Mouse (Mus musculus): ENCODE results near the gene Bmpr1b. TPM values are rescaled to one million over a fixed set of nuclear protein-coding genes. Genes with fewer than 3 reads are reported as not detected.
A peak's percentile ranks its signal among the peaks of the same experiment; 100 is the strongest.

Bmpr1b gene
- polyA plus RNA-seq, 1 experiment from 2014 or later = 4.5 TPM

DNA sequence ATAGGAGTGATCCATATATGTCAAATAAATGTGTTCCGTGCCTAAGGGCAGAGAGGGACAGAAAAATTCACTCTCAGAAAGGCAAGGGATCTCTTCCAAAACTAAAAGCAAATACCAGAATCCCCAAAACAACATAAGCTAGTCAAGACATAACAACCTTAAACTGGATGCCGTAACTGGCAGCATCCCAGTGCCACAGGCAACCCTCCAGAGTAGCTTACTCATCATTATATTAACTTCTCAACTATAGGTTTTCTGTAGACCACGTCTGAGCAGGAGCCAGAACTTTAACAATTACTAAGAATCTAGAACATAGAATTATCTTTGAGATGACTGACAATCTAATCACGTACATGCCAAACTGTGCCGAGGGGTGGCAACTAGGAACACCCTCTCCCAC is 128.9 kb downstream of the Bmpr1b start:
- Histone ChIP-seq H3K36me3 (ENCODE audit: control insufficient read depth, insufficient read depth, low read length) (no peaks in the 10 kb centered on the region), H3K4me1 (ENCODE audit: control insufficient read depth, insufficient read depth, low read depth, low read length) (no peaks in the 10 kb centered on the region), H3K4me3 (ENCODE audit: low read length) (no peak overlapping the region), H3K9ac (ENCODE audit: low read depth, low read length) (no peak overlapping the region), H3K27ac (ENCODE audit: low read depth, low read length) (no peak overlapping the region), H3K9me3 (ENCODE audit: control insufficient read depth, low read length) (no peaks in the 10 kb centered on the region), H3K4me2 (ENCODE audit: low read length) (no peak overlapping the region), H3K27me3 (replicated peaks; ENCODE audit: control insufficient read depth, insufficient read depth, low read length) (no peaks in the 10 kb centered on the region)
- no peak for ATAC-seq
- WGBS = 92% methylated on average over 5 of the region's 5 CpGs

DNA sequence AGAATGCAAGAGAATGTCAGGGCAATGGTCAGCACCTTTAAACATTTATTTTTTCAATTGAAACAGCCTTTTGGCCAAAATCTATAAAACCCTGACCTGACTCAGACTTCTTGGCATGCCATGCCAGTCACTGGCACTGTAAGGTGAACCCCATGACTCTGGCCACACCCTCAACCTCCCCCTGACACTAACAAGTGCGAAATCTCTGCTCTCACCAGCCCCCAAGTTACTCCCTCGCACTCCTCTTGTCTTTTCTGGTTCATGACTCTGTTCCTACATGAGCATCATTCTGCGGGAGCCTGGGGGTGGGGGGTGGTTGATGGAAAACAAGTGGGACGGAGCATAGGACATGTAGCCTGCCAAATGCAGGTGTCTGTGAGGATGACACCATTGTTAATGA is 135.1 kb downstream of the Bmpr1b start:
- Histone ChIP-seq H3K4me2 (ENCODE audit: low read length) (no peak overlapping the region), H3K36me3 (ENCODE audit: control insufficient read depth, insufficient read depth, low read length) (no peaks in the 10 kb centered on the region), H3K9ac (ENCODE audit: low read depth, low read length) (no peak overlapping the region), H3K27me3 (replicated peaks; ENCODE audit: control insufficient read depth, insufficient read depth, low read length) (no peaks in the 10 kb centered on the region), H3K27ac (ENCODE audit: low read depth, low read length) (no peak overlapping the region), H3K9me3 (ENCODE audit: control insufficient read depth, low read length) (no peaks in the 10 kb centered on the region), H3K4me3 (ENCODE audit: low read length) (no peak overlapping the region), H3K4me1 (ENCODE audit: control insufficient read depth, insufficient read depth, low read depth, low read length) (no peaks in the 10 kb centered on the region)
- no peak for ATAC-seq
- 56% methylated on average over 4 of the region's 4 CpGs for WGBS

DNA sequence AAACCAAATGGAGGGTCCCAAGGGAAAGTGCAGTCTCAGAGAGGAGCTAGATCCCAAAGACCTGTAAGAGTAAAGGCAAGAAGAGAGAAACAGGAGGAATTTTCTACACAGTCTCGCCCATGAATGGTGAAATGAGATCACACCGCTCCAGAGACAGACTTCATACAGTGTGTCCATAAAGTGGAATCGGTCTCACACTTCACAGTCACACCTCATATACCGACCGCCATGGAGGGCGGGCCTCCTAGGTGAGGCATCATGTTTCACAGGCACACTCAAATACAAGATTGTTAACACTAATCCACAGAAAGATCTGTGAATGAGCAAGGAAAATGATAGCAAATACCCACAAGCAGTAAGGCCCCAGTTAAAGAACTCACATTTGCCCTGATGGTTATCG is 149.5 kb downstream of the Bmpr1b start:
- Histone ChIP-seq H3K27me3 (replicated peaks; ENCODE audit: control insufficient read depth, insufficient read depth, low read length) (no peaks in the 10 kb centered on the region), H3K9ac (ENCODE audit: low read depth, low read length) (no peak overlapping the region), H3K36me3 (ENCODE audit: control insufficient read depth, insufficient read depth, low read length) (no peaks in the 10 kb centered on the region), H3K4me1 (ENCODE audit: control insufficient read depth, insufficient read depth, low read depth, low read length) (no peaks in the 10 kb centered on the region), H3K27ac (ENCODE audit: low read depth, low read length) (no peak overlapping the region), H3K4me3 (ENCODE audit: low read length) (no peak overlapping the region), H3K9me3 (ENCODE audit: control insufficient read depth, low read length) (no peaks in the 10 kb centered on the region), H3K4me2 (ENCODE audit: low read length) (no peak overlapping the region)
- 95% methylated on average over 7 of the region's 7 CpGs for WGBS
- no peak for ATAC-seq

DNA sequence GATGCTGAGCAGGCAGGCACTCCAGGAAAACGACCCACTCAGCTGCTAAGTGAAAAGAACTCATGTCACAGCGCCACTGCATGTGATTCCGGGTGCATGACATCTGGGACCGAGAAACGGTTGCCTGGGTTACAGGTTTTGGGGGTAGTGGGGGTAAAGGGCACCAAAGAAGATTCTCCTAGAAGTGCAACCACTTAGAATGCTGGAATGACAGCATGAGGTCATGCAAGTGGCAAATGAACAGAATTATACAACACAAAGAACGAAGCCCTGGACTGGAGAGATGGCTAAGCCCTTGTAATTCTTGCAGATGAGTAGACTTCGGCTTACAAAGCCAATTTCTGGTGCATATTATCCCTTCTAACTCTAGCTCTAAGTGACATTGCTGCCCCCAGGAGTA is 184.7 kb downstream of the Bmpr1b start:
- Histone ChIP-seq H3K27ac (ENCODE audit: low read depth, low read length) (no peak overlapping the region), H3K9ac (ENCODE audit: low read depth, low read length) (no peak overlapping the region), H3K36me3 (ENCODE audit: control insufficient read depth, insufficient read depth, low read length) (no peaks in the 10 kb centered on the region), H3K4me2 (ENCODE audit: low read length) (no peak overlapping the region), H3K4me3 (ENCODE audit: low read length) (no peak overlapping the region), H3K9me3 (ENCODE audit: control insufficient read depth, low read length) (no peaks in the 10 kb centered on the region), H3K27me3 (replicated peaks; ENCODE audit: control insufficient read depth, insufficient read depth, low read length) (no peaks in the 10 kb centered on the region), H3K4me1 (ENCODE audit: control insufficient read depth, insufficient read depth, low read depth, low read length) (no peaks in the 10 kb centered on the region; the same call in 1 of the 2 replicates)
- 43% methylated on average over 7 of the region's 7 CpGs for WGBS
- ATAC-seq = no peak

DNA sequence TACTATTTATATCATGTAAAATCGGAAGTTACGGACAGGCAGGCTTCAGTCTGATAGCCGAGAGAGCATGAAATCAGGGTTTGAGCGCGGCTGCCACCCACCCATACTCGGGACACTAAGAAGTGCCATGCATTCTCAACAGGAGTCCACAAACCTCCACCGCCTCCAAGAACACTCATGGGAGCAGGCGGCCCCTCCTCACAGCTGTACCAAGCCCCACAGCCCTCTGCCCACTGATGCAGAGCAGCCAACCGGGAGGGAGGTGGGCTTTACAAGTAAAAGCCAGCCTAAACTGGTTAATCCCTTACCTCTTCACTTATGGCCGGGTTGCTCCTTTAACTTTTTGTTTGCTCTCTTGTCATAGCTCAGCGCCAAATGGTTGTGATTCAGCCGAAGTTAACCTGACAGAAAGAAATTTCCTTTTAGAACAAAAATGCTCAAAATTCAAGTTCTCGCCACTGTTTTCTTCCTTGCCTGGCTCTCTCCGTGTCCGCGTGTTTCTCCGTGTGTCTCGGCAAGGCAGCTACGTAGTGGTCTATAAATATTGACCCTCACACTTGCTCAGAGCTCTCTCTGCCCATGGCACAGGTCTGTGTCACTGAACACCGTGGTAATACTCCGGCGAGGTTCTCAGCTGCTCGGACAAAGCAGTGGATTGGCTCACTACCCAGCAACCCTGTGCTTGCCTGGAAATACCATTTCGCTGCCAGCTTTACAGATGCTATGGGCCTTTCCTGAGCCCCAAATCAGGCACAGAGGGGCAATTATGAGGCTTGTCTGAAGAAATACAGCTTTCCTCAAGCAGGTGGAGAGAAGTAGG is 187.4 kb downstream of the Bmpr1b start:
- WGBS = 67% methylated on average over 24 of the region's 24 CpGs
- Histone ChIP-seq H3K27me3 (replicated peaks; ENCODE audit: control insufficient read depth, insufficient read depth, low read length) (no peaks in the 10 kb centered on the region), H3K4me2 (ENCODE audit: low read length) (peak overlapping the region; percentile 39), H3K36me3 (ENCODE audit: control insufficient read depth, insufficient read depth, low read length) (no peaks in the 10 kb centered on the region), H3K27ac (ENCODE audit: low read depth, low read length) (0 out of 2 replicates have a peak overlapping the region, but pooled peaks have one; percentile 12), H3K4me1 (ENCODE audit: control insufficient read depth, insufficient read depth, low read depth, low read length) (no peaks in the 10 kb centered on the region; the same call in 1 of the 2 replicates), H3K4me3 (ENCODE audit: low read length) (peak overlapping the region; percentile 15; the same call in 1 of the 2 replicates), H3K9me3 (ENCODE audit: control insufficient read depth, low read length) (no peaks in the 10 kb centered on the region), H3K9ac (ENCODE audit: low read depth, low read length) (no peak overlapping the region; the same call in 1 of the 2 replicates)
- ATAC-seq = peak; percentile 80

DNA sequence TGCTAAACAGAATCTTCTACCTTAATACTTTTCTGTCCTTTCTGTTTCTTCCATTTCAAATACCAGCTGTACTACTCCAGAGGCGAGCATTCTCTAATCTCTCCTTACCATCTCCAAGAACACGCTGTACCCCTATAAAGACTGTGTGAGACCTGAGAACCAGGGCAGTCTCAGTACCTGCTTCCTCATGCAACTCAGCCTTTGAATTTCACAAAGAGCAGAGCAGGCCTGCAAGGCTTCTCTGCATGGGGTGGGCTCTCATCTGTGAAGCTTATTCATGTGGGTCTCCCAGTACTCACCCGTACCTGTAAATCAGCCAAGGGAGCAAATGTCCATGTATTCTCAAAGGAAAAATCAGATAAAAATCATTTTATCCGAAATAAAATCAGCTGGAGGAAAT is 203.0 kb downstream of the Bmpr1b start:
- 53% methylated on average over 4 of the region's 4 CpGs for WGBS
- H3K27ac ChIP-seq (ENCODE audit: low read depth, low read length) = no peak overlapping the region
- ATAC-seq = no peak
- no peak overlapping the region for H3K9ac ChIP-seq (ENCODE audit: low read depth, low read length)
- no peak overlapping the region for H3K4me3 ChIP-seq (ENCODE audit: low read length)
- H3K9me3 ChIP-seq (ENCODE audit: control insufficient read depth, low read length) = no peaks in the 10 kb centered on the region
- no peak overlapping the region for H3K4me2 ChIP-seq (ENCODE audit: low read length)
- H3K36me3 ChIP-seq (ENCODE audit: control insufficient read depth, insufficient read depth, low read length) = no peaks in the 10 kb centered on the region
- H3K4me1 ChIP-seq (ENCODE audit: control insufficient read depth, insufficient read depth, low read depth, low read length) = no peaks in the 10 kb centered on the region; the same call in 1 of the 2 replicates
- H3K27me3 ChIP-seq (replicated peaks; ENCODE audit: control insufficient read depth, insufficient read depth, low read length) = no peaks in the 10 kb centered on the region

DNA sequence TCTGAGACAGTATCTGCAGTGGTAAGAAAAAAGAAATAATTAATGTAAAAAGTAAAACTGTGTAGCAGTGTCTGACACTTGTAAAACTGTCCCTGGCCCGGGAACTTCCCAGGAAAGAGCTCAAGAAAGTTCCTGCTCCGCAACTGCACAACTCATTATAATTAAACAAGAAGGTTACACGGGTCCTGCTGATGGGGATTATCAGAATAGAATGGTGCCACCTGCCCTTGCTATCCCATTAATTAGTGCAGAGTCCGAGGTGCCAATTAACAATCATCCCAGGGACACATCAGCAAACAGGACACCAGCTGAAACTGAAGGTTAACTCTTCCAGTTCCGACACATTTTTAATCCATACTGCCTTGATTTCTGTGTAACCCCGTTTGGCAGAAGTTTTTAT is 216.3 kb downstream of the Bmpr1b start:
- ATAC-seq = no peak
- H3K27me3 ChIP-seq (replicated peaks; ENCODE audit: control insufficient read depth, insufficient read depth, low read length) = no peaks in the 10 kb centered on the region
- no peaks in the 10 kb centered on the region for H3K4me1 ChIP-seq (ENCODE audit: control insufficient read depth, insufficient read depth, low read depth, low read length)
- H3K4me2 ChIP-seq (ENCODE audit: low read length) = no peak overlapping the region
- 33% methylated on average over 6 of the region's 6 CpGs for WGBS
- H3K36me3 ChIP-seq (ENCODE audit: control insufficient read depth, insufficient read depth, low read length) = no peaks in the 10 kb centered on the region
- H3K27ac ChIP-seq (ENCODE audit: low read depth, low read length) = no peak overlapping the region
- H3K9ac ChIP-seq (ENCODE audit: low read depth, low read length) = no peak overlapping the region
- no peaks in the 10 kb centered on the region for H3K9me3 ChIP-seq (ENCODE audit: control insufficient read depth, low read length)
- H3K4me3 ChIP-seq (ENCODE audit: low read length) = no peak overlapping the region

DNA sequence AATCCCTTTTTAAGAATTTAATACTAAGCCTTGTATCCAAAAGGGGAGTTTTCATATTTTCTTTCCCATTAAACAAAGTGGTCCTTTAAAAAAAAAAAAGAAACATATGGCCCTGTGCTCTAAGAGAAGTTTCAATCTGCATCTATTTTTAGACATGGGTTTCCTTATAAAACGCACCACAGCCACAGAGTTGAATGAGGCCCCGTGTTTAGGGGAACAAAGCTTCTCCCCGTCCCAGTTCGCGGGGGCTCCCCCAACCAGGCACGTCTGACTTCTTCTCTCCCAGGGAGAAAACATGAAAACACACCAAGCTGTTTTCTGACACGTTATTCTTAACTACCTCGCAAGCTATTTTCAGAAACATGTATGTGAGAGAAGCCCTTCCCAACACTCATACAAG is 218.6 kb downstream of the Bmpr1b start:
- H3K27ac ChIP-seq (ENCODE audit: low read depth, low read length) = no peak overlapping the region
- no peaks in the 10 kb centered on the region for H3K9me3 ChIP-seq (ENCODE audit: control insufficient read depth, low read length)
- WGBS = 72% methylated on average over 8 of the region's 8 CpGs
- H3K9ac ChIP-seq (ENCODE audit: low read depth, low read length) = no peak overlapping the region
- no peaks in the 10 kb centered on the region for H3K27me3 ChIP-seq (replicated peaks; ENCODE audit: control insufficient read depth, insufficient read depth, low read length)
- no peaks in the 10 kb centered on the region for H3K36me3 ChIP-seq (ENCODE audit: control insufficient read depth, insufficient read depth, low read length)
- no peak for ATAC-seq
- H3K4me3 ChIP-seq (ENCODE audit: low read length) = no peak overlapping the region
- no peak overlapping the region for H3K4me2 ChIP-seq (ENCODE audit: low read length)
- H3K4me1 ChIP-seq (ENCODE audit: control insufficient read depth, insufficient read depth, low read depth, low read length) = no peaks in the 10 kb centered on the region

DNA sequence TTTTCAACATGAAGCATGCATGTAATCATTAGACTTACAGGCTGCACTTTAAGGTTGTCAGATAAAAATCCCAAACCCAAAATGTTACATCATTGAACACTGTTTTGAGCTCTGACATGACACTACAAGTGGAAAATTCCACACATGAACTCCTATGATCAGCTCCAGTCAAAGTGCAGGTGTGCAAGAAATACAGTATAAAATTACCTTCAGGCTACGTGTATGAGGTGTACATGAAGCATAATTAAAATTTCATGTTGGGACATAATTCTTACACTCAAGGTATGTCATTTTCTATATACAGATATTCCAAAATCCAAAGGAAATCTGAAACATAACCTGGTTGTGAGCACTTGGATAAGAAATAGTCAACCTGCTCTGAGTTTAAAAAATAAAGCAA is 220.7 kb downstream of the Bmpr1b start:
- H3K4me2 ChIP-seq (ENCODE audit: low read length) = no peak overlapping the region
- no peaks in the 10 kb centered on the region for H3K4me1 ChIP-seq (ENCODE audit: control insufficient read depth, insufficient read depth, low read depth, low read length)
- no peak for ATAC-seq
- no peaks in the 10 kb centered on the region for H3K27me3 ChIP-seq (replicated peaks; ENCODE audit: control insufficient read depth, insufficient read depth, low read length)
- no peak overlapping the region for H3K9ac ChIP-seq (ENCODE audit: low read depth, low read length)
- no peaks in the 10 kb centered on the region for H3K36me3 ChIP-seq (ENCODE audit: control insufficient read depth, insufficient read depth, low read length)
- no peaks in the 10 kb centered on the region for H3K9me3 ChIP-seq (ENCODE audit: control insufficient read depth, low read length)
- no peak overlapping the region for H3K4me3 ChIP-seq (ENCODE audit: low read length)
- H3K27ac ChIP-seq (ENCODE audit: low read depth, low read length) = no peak overlapping the region
- 87% methylated on average over 1 of the region's 1 CpGs for whole genome bisulfite sequencing

Measured in hindbrain, embryonic 16.5 days (tissue).